Mouse (Mus musculus): ENCODE data around the gene Lipe. TPM values are rescaled to one million over a fixed set of nuclear protein-coding genes. Genes with fewer than 3 reads are reported as not detected.

Lipe gene
- total and polyA plus RNA-seq, 3 experiments, result 4.5 to 15.4 TPM; not detected in 1

GRCm38 (mm10) chr7:25417597-25417996 lies 19.1 kb upstream of the Lipe start:
- Histone ChIP-seq H3K4me1 (ENCODE audit: control insufficient read depth in 1 of 2, insufficient read depth in 2 of 2, low read length in 2 of 2) (no peaks in the 10 kb centered on the region), H3K9ac (ENCODE audit: control insufficient read depth, low read depth, low read length, poor library complexity, severe bottlenecking) (no peak overlapping the region), H3K4me3 (ENCODE audit: control insufficient read depth in 1 of 2, insufficient read depth in 1 of 2, low read depth in 2 of 2, low read length in 2 of 2) (no peak overlapping the region), H3K79me2 (ENCODE audit: control insufficient read depth, insufficient read depth, low read length, poor library complexity) (no peaks in the 10 kb centered on the region), H3K9me3 (replicated peaks; ENCODE audit: insufficient read depth, low read length) (no peaks in the 10 kb centered on the region), H3K36me3 (ENCODE audit: control insufficient read depth in 1 of 2, insufficient read depth in 2 of 2, low read length in 2 of 2) (no peaks in the 10 kb centered on the region), H3K27me3 (ENCODE audit: control insufficient read depth in 1 of 2, insufficient read depth in 2 of 2, low read length in 2 of 2) (no peaks in the 10 kb centered on the region), H3K27ac (ENCODE audit: control insufficient read depth, low read depth, low read length) (no peak overlapping the region)
- peak; percentile 67 for DNase-seq (ENCODE audit: low read depth, low spot score)
- peak; percentile 72 for TF ChIP-seq SMC3 (IDR thresholded peaks at IDR 0.05; ENCODE audit: low read depth, low read length)
- TF ChIP-seq CHD1 (IDR thresholded peaks at IDR 0.05; ENCODE audit: low read depth, low read length), result no peak
- TF ChIP-seq CTCF (IDR thresholded peaks at IDR 0.05 in 2 of 3, conservative IDR thresholded peaks at IDR 0.05 in 1 of 3; ENCODE audit: control insufficient read depth in 1 of 3, insufficient read depth in 1 of 3, low read depth in 2 of 3, low read length in 3 of 3, poor library complexity in 1 of 3, severe bottlenecking in 1 of 3), result peak; percentile 47 to 67 (median 56)
- TF ChIP-seq ZC3H11A (IDR thresholded peaks at IDR 0.05; ENCODE audit: low read depth, low read length), result peak; percentile 48
- TF ChIP-seq HCFC1 (IDR thresholded peaks at IDR 0.05; ENCODE audit: low read depth, low read length), result no peak
- peak; percentile 56 for TF ChIP-seq RAD21 (IDR thresholded peaks at IDR 0.05; ENCODE audit: low read depth, low read length)

GRCm38 (mm10) chr7:25412833-25413441 lies 14.4 kb upstream of the Lipe start, which contains the start of gene Cxcl17:
Cxcl17 (minus strand) TSS chr7:25412886.
- Histone ChIP-seq H3K27ac (ENCODE audit: control insufficient read depth, low read depth, low read length) (no peak within 1 kb of the TSS), H3K4me3 (ENCODE audit: control insufficient read depth in 1 of 2, insufficient read depth in 1 of 2, low read depth in 2 of 2, low read length in 2 of 2) (no peak within 1 kb of the TSS), H3K79me2 (ENCODE audit: control insufficient read depth, insufficient read depth, low read length, poor library complexity) (no peaks in the 10 kb centered on the region), H3K27me3 (ENCODE audit: control insufficient read depth in 1 of 2, insufficient read depth in 2 of 2, low read length in 2 of 2) (no peaks in the 10 kb centered on the region), H3K4me1 (ENCODE audit: control insufficient read depth in 1 of 2, insufficient read depth in 2 of 2, low read length in 2 of 2) (no peaks in the 10 kb centered on the region), H3K36me3 (ENCODE audit: control insufficient read depth in 1 of 2, insufficient read depth in 2 of 2, low read length in 2 of 2) (no peaks in the 10 kb centered on the region), H3K9ac (ENCODE audit: control insufficient read depth, low read depth, low read length, poor library complexity, severe bottlenecking) (no peak within 1 kb of the TSS), H3K9me3 (replicated peaks; ENCODE audit: insufficient read depth, low read length) (no peaks in the 10 kb centered on the region)
- no peak for DNase-seq (ENCODE audit: low read depth, low spot score)
- no peak for TF ChIP-seq CHD2 (IDR thresholded peaks at IDR 0.05; ENCODE audit: low read length)
- TF ChIP-seq HCFC1 (IDR thresholded peaks at IDR 0.05; ENCODE audit: low read depth, low read length), result no peak
- no peak for TF ChIP-seq POLR2AphosphoS2 (IDR thresholded peaks at IDR 0.05; ENCODE audit: low read length)
- no peak for TF ChIP-seq MAFK (IDR thresholded peaks at IDR 0.05; ENCODE audit: borderline replicate concordance, low read depth, low read length)
- TF ChIP-seq USF2 (IDR thresholded peaks at IDR 0.05; ENCODE audit: borderline replicate concordance in 1 of 2, insufficient read depth in 1 of 2, low read depth in 1 of 2, low read length in 2 of 2), result no peak
- TF ChIP-seq ELF1 (IDR thresholded peaks at IDR 0.05; ENCODE audit: low read depth, low read length), result no peak
- TF ChIP-seq POLR2A (IDR thresholded peaks at IDR 0.05; ENCODE audit: control insufficient read depth in 1 of 2, insufficient read depth in 1 of 2, low read depth in 1 of 2, low read length in 2 of 2, poor library complexity in 1 of 2), result no peak
- no peak for TF ChIP-seq MAX (IDR thresholded peaks at IDR 0.05; ENCODE audit: low read length)
- no peak for TF ChIP-seq ZKSCAN1 (IDR thresholded peaks at IDR 0.05; ENCODE audit: low read depth, low read length)
- no peak for TF ChIP-seq BHLHE40 (IDR thresholded peaks at IDR 0.05; ENCODE audit: borderline replicate concordance, low read depth, low read length)
- TF ChIP-seq MEF2A (IDR thresholded peaks at IDR 0.05; ENCODE audit: extremely low read depth, insufficient replicate concordance, low read depth, low read length, poor library complexity, severe bottlenecking), result no peak
- no peak for TF ChIP-seq GABPA (IDR thresholded peaks at IDR 0.05; ENCODE audit: low read depth, low read length)
- TF ChIP-seq RAD21 (IDR thresholded peaks at IDR 0.05; ENCODE audit: low read depth, low read length), result no peak

Measured in MEL (cell line).